Mouse (Mus musculus): ENCODE measurements around the gene H1foo.

GRCm38 (mm10) chr6:115956418-115956921, 11.7 kb downstream of the H1foo start:
- TF ChIP-seq CTCF (IDR thresholded peaks at IDR 0.05; ENCODE audit: borderline replicate concordance, insufficient read depth, low read length) (no peak), POLR2A (IDR thresholded peaks at IDR 0.05; ENCODE audit: low read depth, low read length) (no peak)

Measured in embryonic fibroblast, embryonic 13.5 days (primary cell).